Mouse (Mus musculus): ENCODE measurements around the gene Ugt1a10.
"Not testable (repeated sequence)": the region's sequence is repeated elsewhere in the genome, so short reads cannot be mapped to it uniquely, and the experiment has no call there.

- not testable (repeated sequence) for TF ChIP-seq POLR2A (IDR thresholded peaks at IDR 0.05; ENCODE audit: borderline replicate concordance, extremely low read depth, insufficient read depth, insufficient read length, poor library complexity, severe bottlenecking); CTCF (IDR thresholded peaks at IDR 0.05; ENCODE audit: borderline replicate concordance, extremely low read depth, insufficient read depth, insufficient read length)
Observed at GRCm38 (mm10) chr1:88134457-88135011, 79.3 kb downstream of the Ugt1a10 start, which contains the start of gene Ugt1a6a.

All from brain, embryonic 14.5 days (tissue).